Mouse (Mus musculus): ENCODE data around the gene Yeats4.

GRCm38 (mm10) chr10:117215409-117216131, 8.7 kb downstream of the Yeats4 start:
- TF ChIP-seq CTCF (IDR thresholded peaks at IDR 0.05; ENCODE audit: borderline replicate concordance, insufficient read depth, low read length) (no peak), POLR2A (IDR thresholded peaks at IDR 0.05; ENCODE audit: low read depth, low read length) (no peak)
